Mouse (Mus musculus): ENCODE measurements around the gene Ppp2r1a. TPM values are rescaled to one million over a fixed set of nuclear protein-coding genes. Genes with fewer than 3 reads are reported as not detected.

Gene Ppp2r1a
- 490 and 499 TPM in 2 replicates for polyA plus RNA-seq (2016; fragmentation: Nextera tagmentation; extraction: Ambion mirVana)

GRCm38 (mm10) chr17:20944985-20945891 lies at the start of gene Ppp2r1a:
Gene Ppp2r1a (plus strand): TSS chr17:20945311.
- 1% methylated on average over 69 of the region's 69 CpGs for WGBS
- Histone ChIP-seq H3K9ac (peak within 1 kb of the TSS; percentile 84), H3K36me3 (no peaks in the 10 kb centered on the region), H3K9me3 (replicated peaks) (no peaks in the 10 kb centered on the region), H3K27ac (peak within 1 kb of the TSS; percentile 97), H3K4me1 (peaks cover 33% of the 10 kb centered on the region), H3K4me2 (replicated peaks) (peak within 1 kb of the TSS; percentile 81), H3K4me3 (peak within 1 kb of the TSS; percentile 73), H3K27me3 (no peaks in the 10 kb centered on the region)
- peak; percentile 99 for ATAC-seq (ENCODE audit: low FRiP score)

GRCm38 (mm10) chr17:20904991-20905390 lies 40.1 kb upstream of the Ppp2r1a start, which contains the start of gene Vmn1r231:
Gene Vmn1r231 (minus strand): TSS chr17:20905091.
- no peak for ATAC-seq (ENCODE audit: low FRiP score)
- Histone ChIP-seq H3K36me3 (no peaks in the 10 kb centered on the region), H3K27ac (no peak within 1 kb of the TSS), H3K4me1 (no peaks in the 10 kb centered on the region), H3K27me3 (no peaks in the 10 kb centered on the region), H3K4me2 (replicated peaks) (no peak within 1 kb of the TSS), H3K9me3 (replicated peaks) (no peaks in the 10 kb centered on the region), H3K4me3 (no peak within 1 kb of the TSS), H3K9ac (no peak within 1 kb of the TSS)
- WGBS = 62% methylated on average over 2 of the region's 2 CpGs

GRCm38 (mm10) chr17:20919614-20920013 lies 25.5 kb upstream of the Ppp2r1a start, which contains the start of gene Vmn1r232:
Gene Vmn1r232 (minus strand): TSS chr17:20919714.
- no peaks in the 10 kb centered on the region for H3K4me1 ChIP-seq
- no peaks in the 10 kb centered on the region for H3K36me3 ChIP-seq
- H3K27ac ChIP-seq = no peak within 1 kb of the TSS
- no peak within 1 kb of the TSS for H3K4me3 ChIP-seq
- H3K4me2 ChIP-seq (replicated peaks) = no peak within 1 kb of the TSS
- H3K27me3 ChIP-seq = no peaks in the 10 kb centered on the region
- WGBS = 48% methylated on average over 1 of the region's 1 CpGs
- H3K9ac ChIP-seq = no peak within 1 kb of the TSS
- no peak for ATAC-seq (ENCODE audit: low FRiP score)
- H3K9me3 ChIP-seq (replicated peaks) = no peaks in the 10 kb centered on the region; the same call in 1 of the 2 replicates

DNA sequence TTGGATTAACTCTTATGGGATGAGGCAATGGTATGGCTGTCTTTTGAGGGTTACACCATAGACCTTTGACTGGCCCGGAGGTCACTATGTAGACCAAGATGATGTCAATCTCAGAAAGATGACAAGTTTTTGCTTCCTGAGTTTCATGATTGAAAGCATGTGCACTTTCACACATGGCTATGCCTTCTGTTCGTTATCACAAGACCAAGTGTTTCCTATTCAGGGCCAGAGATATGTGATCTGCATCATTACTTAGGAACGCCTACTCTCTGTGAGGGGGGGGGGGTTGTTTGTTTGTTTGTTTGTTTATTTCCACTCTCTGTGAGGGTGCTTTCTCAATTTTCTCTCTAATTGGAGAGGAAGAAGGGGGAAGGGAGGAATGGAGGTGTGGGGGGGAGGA lies 885 bp upstream of the Ppp2r1a start:
- Histone ChIP-seq H3K36me3 (no peaks in the 10 kb centered on the region), H3K9ac (peak overlapping the region; percentile 69), H3K4me1 (peaks cover 32% of the 10 kb centered on the region), H3K4me3 (peak overlapping the region; percentile 73), H3K9me3 (replicated peaks) (no peaks in the 10 kb centered on the region), H3K27me3 (no peaks in the 10 kb centered on the region), H3K4me2 (replicated peaks) (peak overlapping the region; percentile 64), H3K27ac (peak overlapping the region; percentile 92)
- ATAC-seq (ENCODE audit: low FRiP score) = peak; percentile 0; the same call in 1 of the 2 replicates
- 53% methylated on average over 3 of the region's 3 CpGs for WGBS

GRCm38 (mm10) chr17:20946026-20946565 lies 985 bp downstream of the Ppp2r1a start:
- WGBS = 1% methylated on average over 13 of the region's 13 CpGs
- no peak for ATAC-seq (ENCODE audit: low FRiP score)

GRCm38 (mm10) chr17:20946636-20947035 lies 1.5 kb downstream of the Ppp2r1a start:
- Histone ChIP-seq H3K36me3 (peaks cover 5% of the 10 kb centered on the region), H3K9me3 (replicated peaks) (no peaks in the 10 kb centered on the region), H3K27ac (no peak overlapping the region), H3K9ac (peak overlapping the region; percentile 84), H3K4me3 (peak overlapping the region; percentile 73), H3K4me2 (replicated peaks) (peak overlapping the region; percentile 81), H3K27me3 (no peaks in the 10 kb centered on the region), H3K4me1 (peaks cover 33% of the 10 kb centered on the region)
- no peak for ATAC-seq (ENCODE audit: low FRiP score)

More at GRCm38 (mm10) chr17:20946026-20946565, 985 bp downstream of the Ppp2r1a start:
- Histone ChIP-seq H3K4me2 (replicated peaks) (peak overlapping the region; percentile 81), H3K27ac (peak overlapping the region; percentile 97), H3K4me3 (peak overlapping the region; percentile 73), H3K27me3 (no peaks in the 10 kb centered on the region), H3K4me1 (peaks cover 33% of the 10 kb centered on the region), H3K9me3 (replicated peaks) (no peaks in the 10 kb centered on the region), H3K9ac (peak overlapping the region; percentile 84), H3K36me3 (no peaks in the 10 kb centered on the region)

DNA sequence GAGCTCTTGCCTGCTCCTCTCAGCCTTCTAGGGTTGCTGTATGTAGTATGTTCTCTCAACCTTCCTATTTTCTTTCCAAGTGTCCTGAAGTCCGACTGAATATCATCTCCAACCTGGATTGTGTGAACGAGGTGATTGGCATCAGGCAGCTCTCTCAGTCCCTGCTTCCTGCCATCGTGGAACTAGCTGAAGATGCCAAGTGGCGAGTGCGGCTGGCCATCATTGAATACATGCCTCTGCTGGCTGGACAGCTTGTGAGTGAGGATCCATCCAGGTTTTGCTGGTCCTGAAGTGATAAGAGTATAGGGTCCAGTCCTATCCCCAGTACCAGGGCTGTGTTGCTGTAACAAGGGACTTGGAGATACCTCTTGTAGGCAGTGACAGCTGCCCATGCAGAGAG lies 15.3 kb downstream of the Ppp2r1a start:
- no peak for ATAC-seq (ENCODE audit: low FRiP score)
- no peak overlapping the region for H3K27ac ChIP-seq
- H3K9ac ChIP-seq = no peak overlapping the region
- no peaks in the 10 kb centered on the region for H3K9me3 ChIP-seq (replicated peaks)
- no peaks in the 10 kb centered on the region for H3K4me1 ChIP-seq
- no peak overlapping the region for H3K4me3 ChIP-seq
- no peak overlapping the region for H3K4me2 ChIP-seq (replicated peaks)
- H3K27me3 ChIP-seq = no peaks in the 10 kb centered on the region
- H3K36me3 ChIP-seq = peaks cover 98% of the 10 kb centered on the region
- 95% methylated on average over 5 of the region's 5 CpGs for WGBS

GRCm38 (mm10) chr17:20965421-20965820 lies 20.3 kb downstream of the Ppp2r1a start:
- Histone ChIP-seq H3K27ac (no peak overlapping the region), H3K9ac (no peak overlapping the region), H3K9me3 (replicated peaks) (no peaks in the 10 kb centered on the region), H3K4me2 (replicated peaks) (no peak overlapping the region), H3K4me1 (no peaks in the 10 kb centered on the region), H3K27me3 (no peaks in the 10 kb centered on the region), H3K36me3 (peaks cover 94% of the 10 kb centered on the region), H3K4me3 (no peak overlapping the region)
- no peak for ATAC-seq (ENCODE audit: low FRiP score)
- WGBS = 87% methylated on average over 4 of the region's 4 CpGs

DNA sequence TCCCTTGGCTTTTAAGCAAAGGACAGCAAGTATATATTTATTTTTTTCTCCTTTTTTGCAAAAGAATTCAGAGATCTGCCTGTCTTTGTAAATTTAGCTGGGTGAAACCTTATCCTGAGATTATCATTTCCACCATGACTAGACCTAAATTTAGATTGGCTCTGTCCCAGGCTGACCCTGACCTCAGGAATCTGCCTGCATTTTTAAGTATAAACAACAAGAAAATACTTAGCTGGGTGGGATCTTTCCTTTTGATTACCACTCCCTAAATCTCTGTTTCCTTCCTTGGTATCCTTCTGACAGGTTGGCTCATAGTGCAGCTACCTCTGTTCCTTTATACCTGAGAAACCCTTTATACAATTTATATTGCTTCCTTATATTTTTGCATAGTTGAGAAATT lies 21.6 kb downstream of the Ppp2r1a start:
- no peak for ATAC-seq (ENCODE audit: low FRiP score)
- Histone ChIP-seq H3K4me2 (replicated peaks) (no peak overlapping the region), H3K36me3 (peaks cover 81% of the 10 kb centered on the region), H3K27ac (no peak overlapping the region), H3K9me3 (replicated peaks) (no peaks in the 10 kb centered on the region), H3K4me1 (no peaks in the 10 kb centered on the region), H3K4me3 (no peak overlapping the region), H3K9ac (no peak overlapping the region), H3K27me3 (no peaks in the 10 kb centered on the region)

DNA sequence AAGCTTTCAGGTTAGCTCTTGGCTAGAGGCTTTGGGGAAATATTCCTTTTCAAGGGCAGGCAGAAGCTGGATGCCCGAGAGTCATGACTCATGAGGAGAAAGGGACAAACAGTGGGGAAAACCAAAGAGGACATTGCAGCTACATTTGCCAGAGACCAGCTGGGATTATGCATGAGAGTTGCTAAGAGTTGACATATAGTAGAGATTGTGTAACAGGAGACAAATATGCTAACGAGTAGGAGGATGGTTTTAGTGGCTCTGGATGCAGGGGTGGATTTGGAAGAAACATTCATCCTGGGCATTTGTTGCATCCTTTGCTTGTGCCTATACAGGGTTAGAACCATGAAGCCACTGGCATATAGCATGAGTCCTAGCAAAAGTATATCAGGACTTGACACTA lies 48.6 kb downstream of the Ppp2r1a start:
- WGBS = 78% methylated on average over 2 of the region's 2 CpGs
- Histone ChIP-seq H3K4me1 (no peaks in the 10 kb centered on the region), H3K27me3 (no peaks in the 10 kb centered on the region), H3K9ac (no peak overlapping the region), H3K4me3 (no peak overlapping the region), H3K4me2 (replicated peaks) (no peak overlapping the region), H3K27ac (no peak overlapping the region), H3K9me3 (replicated peaks) (no peaks in the 10 kb centered on the region), H3K36me3 (no peaks in the 10 kb centered on the region)
- no peak for ATAC-seq (ENCODE audit: low FRiP score)

- Histone ChIP-seq H3K9ac (no peak within 1 kb of the TSS), H3K27me3 (no peaks in the 10 kb centered on the region), H3K36me3 (no peaks in the 10 kb centered on the region), H3K4me3 (no peak within 1 kb of the TSS), H3K4me2 (replicated peaks) (no peak within 1 kb of the TSS), H3K4me1 (no peaks in the 10 kb centered on the region), H3K27ac (no peak within 1 kb of the TSS), H3K9me3 (replicated peaks) (no peaks in the 10 kb centered on the region)
- no peak for ATAC-seq (ENCODE audit: low FRiP score)
Observed at GRCm38 (mm10) chr17:20996364-20996763, 51.3 kb downstream of the Ppp2r1a start, which contains the start of gene Vmn1r233. Gene Vmn1r233 (minus strand): TSS chr17:20996464.

- H3K27me3 ChIP-seq = no peaks in the 10 kb centered on the region
- H3K4me1 ChIP-seq = peaks cover 14% of the 10 kb centered on the region
- H3K4me3 ChIP-seq = peak within 1 kb of the TSS; percentile 66
- 6% methylated on average over 36 of the region's 36 CpGs for WGBS
- peak within 1 kb of the TSS; percentile 79 for H3K9ac ChIP-seq
- peak within 1 kb of the TSS; percentile 89 for H3K27ac ChIP-seq
- no peaks in the 10 kb centered on the region for H3K9me3 ChIP-seq (replicated peaks)
- ATAC-seq (ENCODE audit: low FRiP score) = peak; percentile 97
- H3K36me3 ChIP-seq = peaks cover 19% of the 10 kb centered on the region
- H3K4me2 ChIP-seq (replicated peaks) = peak within 1 kb of the TSS; percentile 68
Observed at GRCm38 (mm10) chr17:21008382-21009331, 63.5 kb downstream of the Ppp2r1a start, which contains the start of gene Zfp160. Gene Zfp160 (plus strand): TSS chr17:21008903.

All from hindbrain, embryonic 12.5 days (tissue).